Mouse (Mus musculus) CH12.LX (cell line): Measurements from ENCODE around the gene Bphl. TPM values are rescaled to one million over a fixed set of nuclear protein-coding genes. Genes with fewer than 3 reads are reported as not detected.
"Not testable (repeated sequence)": the region's sequence is repeated elsewhere in the genome, so short reads cannot be mapped to it uniquely, and the experiment has no call there.

Experiments
- DNase-seq: peaks from one replicate; pipeline ENCODE4 v3.0.0-alpha.2; 2013; ENCODE audit errors: extremely low read depth
- H3K27ac ChIP-seq: 2 replicates; pipeline ENCODE4 v1.5.1; 2012; ENCODE audit warnings: low read depth, mild to moderate bottlenecking, control low read depth, moderate library complexity; ENCODE audit not compliant: insufficient read depth
- H3K27me3 ChIP-seq: replicated peaks from 2 replicates; pipeline ENCODE3; 2012; ENCODE audit warnings: inconsistent platforms
- H3K36me3 ChIP-seq, 2 experiments: replicated peaks in 1 of 2; 2 replicates each; pipeline versions ENCODE3 to v1.6.1; 2012; ENCODE audit warnings: inconsistent platforms in 1 of 2, low read length in 1 of 2, mild to moderate bottlenecking in 1 of 2, mixed read lengths in 1 of 2, moderate library complexity in 1 of 2; ENCODE audit not compliant: control insufficient read depth in 1 of 2, insufficient read depth in 1 of 2
- H3K4me1 ChIP-seq, 2 experiments: 2 replicates each; pipeline ENCODE4 v1.6.1; 2012; ENCODE audit warnings: inconsistent platforms in 1 of 2, moderate library complexity in 1 of 2; ENCODE audit not compliant: insufficient read depth in 2 of 2, control insufficient read depth in 1 of 2
- H3K4me2 ChIP-seq: 2 replicates; pipeline ENCODE4 v1.6.1; 2012; ENCODE audit warnings: low read depth, mild to moderate bottlenecking, control low read depth; ENCODE audit not compliant: poor library complexity, insufficient read depth, severe bottlenecking
- H3K4me3 ChIP-seq, 3 experiments: fragments of 150-350 bp in 1 of 3; sonication (generic) in 1 of 3; replicated peaks in 1 of 3; 2 replicates each; pipeline versions ENCODE3 to v1.5.1; 2011 to 2012; ENCODE audit warnings: low read depth in 2 of 3, low read length in 2 of 3, mild to moderate bottlenecking in 2 of 3, moderate library complexity in 2 of 3, control low read depth in 1 of 3, improper control_type of control experiment in 1 of 3, inconsistent platforms in 1 of 3, mixed read lengths in 1 of 3; ENCODE audit not compliant: poor library complexity in 1 of 3
- H3K79me2 ChIP-seq: replicated peaks from 2 replicates; pipeline ENCODE4 v1.6.1; 2012; ENCODE audit warnings: mild to moderate bottlenecking, moderate library complexity; ENCODE audit not compliant: control insufficient read depth, poor library complexity, insufficient read depth, severe bottlenecking; ENCODE audit errors: extremely low read depth
- H3K9ac ChIP-seq: 2 replicates; pipeline ENCODE4 v1.6.1; 2012; ENCODE audit warnings: low read depth, mild to moderate bottlenecking, control low read depth, moderate library complexity; ENCODE audit not compliant: insufficient read depth
- H3K9me3 ChIP-seq: replicated peaks from 2 replicates; pipeline ENCODE3; 2012; ENCODE audit warnings: low read length, inconsistent platforms, mixed read lengths
- BHLHE40 ChIP-seq: IDR thresholded peaks from 2 replicates; pipeline ENCODE4 v1.6.1; 2011; ENCODE audit warnings: mild to moderate bottlenecking, low read depth, low read length, improper control_type of control experiment
- ELF1 ChIP-seq: IDR thresholded peaks from 2 replicates; pipeline ENCODE4 v1.6.1; 2014; ENCODE audit warnings: low read depth, mild to moderate bottlenecking, inconsistent platforms, low read length, improper control_type of control experiment
- EP300 ChIP-seq: IDR thresholded peaks from 2 replicates; pipeline ENCODE4 v1.6.1; 2011; ENCODE audit warnings: low read length, improper control_type of control experiment
- ETS1 ChIP-seq: conservative IDR thresholded peaks from 2 replicates; pipeline ENCODE4 v1.6.1; 2012; ENCODE audit warnings: low read depth, mild to moderate bottlenecking, inconsistent platforms, low read length, improper control_type of control experiment, moderate library complexity
- KAT2A ChIP-seq: IDR thresholded peaks from 2 replicates; pipeline ENCODE4 v1.6.1; 2012; ENCODE audit warnings: low read length, improper control_type of control experiment, inconsistent platforms; ENCODE audit not compliant: insufficient replicate concordance
- MAFK ChIP-seq: IDR thresholded peaks from 2 replicates; pipeline ENCODE4 v1.6.1; 2011; ENCODE audit warnings: low read length, improper control_type of control experiment; ENCODE audit not compliant: insufficient replicate concordance
- MAZ ChIP-seq: IDR thresholded peaks from 2 replicates; pipeline ENCODE4 v1.6.1; 2012; ENCODE audit warnings: low read depth, mild to moderate bottlenecking, inconsistent platforms, low read length, improper control_type of control experiment, moderate library complexity
- NELFE ChIP-seq: IDR thresholded peaks from 2 replicates; pipeline ENCODE4 v1.6.1; 2011; ENCODE audit warnings: low read depth, low read length, improper control_type of control experiment
- POLR2A ChIP-seq: IDR thresholded peaks from 2 replicates; pipeline ENCODE4 v1.6.1; 2011; ENCODE audit warnings: low read depth, mild to moderate bottlenecking, improper control_type of control experiment, low read length
- TBP ChIP-seq: conservative IDR thresholded peaks from 2 replicates; pipeline ENCODE4 v1.6.1; 2011; ENCODE audit warnings: low read depth, low read length, improper control_type of control experiment
- TCF12 ChIP-seq: IDR thresholded peaks from 2 replicates; pipeline ENCODE4 v1.6.1; 2014; ENCODE audit warnings: low read depth, mild to moderate bottlenecking, inconsistent platforms, low read length, improper control_type of control experiment
- USF1 ChIP-seq: IDR thresholded peaks from 2 replicates; pipeline ENCODE4 v1.6.1; 2014; ENCODE audit warnings: low read depth, mild to moderate bottlenecking, inconsistent platforms, low read length, improper control_type of control experiment
- ZNF384 ChIP-seq: IDR thresholded peaks from 2 replicates; pipeline ENCODE4 v1.6.1; 2012; ENCODE audit warnings: low read depth, low read length, improper control_type of control experiment, inconsistent platforms
- dilution Hi-C: fragments of 300-500 bp; cut with MboI; formaldehyde crosslinking; loops from 2 replicates; pipeline ENCODE4 v1.14.3; 2020; ENCODE audit warnings: low sequenced_read_pairs; ENCODE audit not compliant: extremely low pct_unique_long_range_greater_than_20kb, extremely low pct_ligation_motif_present
- in situ Hi-C: fragments of 300-500 bp; cut with MboI; formaldehyde crosslinking; loops from 3 replicates; pipeline ENCODE4 v1.14.3; 2019; ENCODE audit warnings: low sequenced_read_pairs, low pct_ligation_motif_present, low pct_unique_long_range_greater_than_20kb, mixed read lengths
- polyA plus RNA-seq: library from polyadenylated mRNA; unstranded; fragments of >175 nt; gene quantifications from 2 replicates; pipeline ENCODE4 v1.2.1, GENCODE M21; 2012; ENCODE audit warnings: low read depth; ENCODE audit not compliant: insufficient read length
- total RNA-seq, 2 experiments: library from RNA; depleted of rRNA; stranded (reverse); fragments of 300-350 nt in 1 of 2; fragments of >200 nt in 1 of 2; gene quantifications; 2 replicates each; pipeline ENCODE4 v1.2.3; 2012 to 2014

Bphl gene
- total and polyA plus RNA-seq, 3 experiments = 18.1 to 41.3 (median 35.3) TPM

DNA sequence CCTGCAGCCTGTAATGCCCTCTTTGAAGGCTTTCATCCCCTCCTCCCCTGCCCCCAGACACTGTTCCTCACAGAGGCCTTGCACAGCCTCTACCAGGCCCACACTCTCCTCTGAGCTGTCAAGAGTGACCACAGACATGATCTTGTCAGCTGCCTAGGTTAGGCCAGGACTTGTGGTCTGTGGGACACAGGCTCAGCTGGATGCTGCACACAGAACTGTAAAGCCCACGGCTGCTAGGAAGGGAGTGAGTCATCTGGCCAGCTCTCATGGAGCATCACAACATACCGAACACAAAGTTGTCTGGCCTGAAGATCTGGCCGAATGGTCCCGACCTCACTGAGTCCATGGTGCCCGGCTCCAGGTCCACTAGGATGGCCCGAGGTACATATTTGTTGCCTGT is 38.5 kb downstream of the Bphl start:
- H3K9me3 ChIP-seq, in situ Hi-C loops, DNase-seq, H3K27ac ChIP-seq, dilution Hi-C loops, H3K79me2 ChIP-seq, H3K4me2 ChIP-seq, H3K4me3 ChIP-seq, H3K9ac ChIP-seq, H3K27me3 ChIP-seq: not testable (repeated sequence)
- Histone ChIP-seq H3K36me3 (peaks cover 12 to 15% of the 10 kb centered on the region in 2 experiments), H3K4me1 (peaks cover 8 to 19% of the 10 kb centered on the region in 2 experiments)

DNA sequence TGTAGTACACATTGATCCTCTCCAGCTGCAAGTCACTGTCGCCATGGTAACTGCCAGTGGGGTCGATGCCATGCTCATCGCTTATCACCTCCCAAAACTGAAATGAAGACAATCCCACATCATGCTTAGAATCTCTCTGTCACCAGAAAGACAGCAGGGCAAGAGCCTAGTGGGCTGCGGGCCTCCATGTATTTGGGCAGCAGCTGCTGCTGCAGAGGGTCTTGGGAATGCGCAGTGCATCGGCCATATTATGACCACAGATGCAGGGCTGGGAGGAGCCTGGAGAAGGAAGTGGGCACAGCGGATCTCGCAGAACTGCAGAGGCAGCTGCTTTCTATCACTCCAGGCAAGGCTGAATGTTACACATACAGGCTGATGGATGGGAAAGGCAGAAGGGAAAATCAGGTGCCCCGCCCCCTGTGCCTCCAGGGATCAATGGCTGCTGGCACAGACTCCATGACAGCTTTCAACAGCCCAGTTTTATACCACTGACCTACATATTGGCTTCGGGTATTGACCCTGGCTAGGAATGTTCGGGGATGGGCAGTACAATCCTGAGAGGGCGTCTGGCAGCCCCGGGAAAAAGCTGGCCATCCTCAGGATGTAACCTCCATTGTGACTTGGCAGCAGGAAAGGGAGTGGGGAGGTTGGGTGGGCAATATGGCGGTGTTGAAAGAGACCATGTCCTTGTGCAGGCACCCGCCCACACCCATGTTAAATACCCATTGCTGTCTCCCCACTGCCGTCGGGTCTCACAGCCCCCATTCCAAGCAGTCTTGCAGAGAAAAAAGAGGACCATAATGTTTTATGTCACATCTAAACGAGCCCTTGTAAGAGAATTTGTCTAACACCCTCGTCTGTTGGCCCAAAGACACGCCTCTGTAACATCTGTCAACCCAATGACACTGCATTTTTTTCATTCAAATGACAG is 39.4 kb downstream of the Bphl start:
- Histone ChIP-seq H3K9ac (peak overlapping the region; percentile 75), H3K27ac (no peak overlapping the region), H3K9me3 (no peaks in the 10 kb centered on the region), H3K4me2 (peak overlapping the region; percentile 86), H3K4me3 (peak overlapping the region in 2 of 3 experiments; percentile 15 to 47), H3K79me2 (no peaks in the 10 kb centered on the region), H3K4me1 (peaks cover 8 to 20% of the 10 kb centered on the region in 2 experiments), H3K27me3 (peaks cover 2% of the 10 kb centered on the region), H3K36me3 (peaks cover 9 to 12% of the 10 kb centered on the region in 2 experiments)
- in situ Hi-C loops = no loop called here
- no peak for DNase-seq
- TF ChIP-seq TBP (no peak), MAZ (no peak), ETS1 (no peak), ELF1 (no peak), KAT2A (no peak), MAFK (no peak), TCF12 (no peak), EP300 (no peak), POLR2A (no peak), ZNF384 (no peak), BHLHE40 (no peak), USF1 (no peak), NELFE (no peak)
- dilution Hi-C loops = no loop called here
